Mouse (Mus musculus): ENCODE results near the gene Filip1l. TPM values are rescaled to one million over a fixed set of nuclear protein-coding genes. Genes with fewer than 3 reads are reported as not detected.
"Not testable (repeated sequence)": the region's sequence is repeated elsewhere in the genome, so short reads cannot be mapped to it uniquely, and the experiment has no call there.

The Filip1l gene
- polyA plus RNA-seq, 1 experiment: 35.9 TPM

DNA sequence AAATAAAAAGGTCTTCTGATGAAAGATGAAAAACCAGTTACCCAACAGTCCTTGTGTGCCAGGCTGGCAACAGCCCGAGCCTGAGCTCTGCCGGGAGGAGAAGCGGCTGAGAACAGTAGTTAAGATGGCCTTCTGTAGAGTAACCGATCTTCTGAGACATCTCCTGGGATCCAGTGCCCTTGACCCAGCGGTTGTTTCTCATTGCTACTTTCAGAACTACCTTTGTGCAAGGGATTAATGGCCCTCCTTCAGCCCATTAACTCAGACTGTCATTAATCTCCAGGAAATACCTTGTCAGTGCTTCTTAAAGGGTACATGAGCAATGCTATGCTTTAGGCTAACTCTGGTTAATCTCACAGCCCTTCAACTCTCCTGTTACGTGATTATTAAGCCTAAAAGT lies 13.2 kb downstream of the Filip1l start:
- no peak overlapping the region for H3K4me3 ChIP-seq (ENCODE audit: insufficient read depth, low read length)
- no peak overlapping the region for H3K27ac ChIP-seq (ENCODE audit: insufficient read depth, low read depth, low read length)
- H3K4me1 ChIP-seq (ENCODE audit: control insufficient read depth, insufficient read depth, low read length): no peaks in the 10 kb centered on the region
- TF ChIP-seq POLR2A (IDR thresholded peaks at IDR 0.05; ENCODE audit: borderline replicate concordance, low read depth, low read length) (no peak), CTCF (IDR thresholded peaks at IDR 0.05; ENCODE audit: low read depth, low read length) (no peak)

- Histone ChIP-seq H3K4me3 (ENCODE audit: insufficient read depth, low read length) (no peak overlapping the region), H3K27ac (ENCODE audit: insufficient read depth, low read depth, low read length) (no peak overlapping the region), H3K4me1 (ENCODE audit: control insufficient read depth, insufficient read depth, low read length) (no peaks in the 10 kb centered on the region)
- TF ChIP-seq POLR2A (IDR thresholded peaks at IDR 0.05; ENCODE audit: borderline replicate concordance, low read depth, low read length) (no peak), CTCF (IDR thresholded peaks at IDR 0.05; ENCODE audit: low read depth, low read length) (no peak)
Observed at GRCm38 (mm10) chr16:57366941-57367694, 14.2 kb downstream of the Filip1l start.

- Histone ChIP-seq H3K4me3 (ENCODE audit: insufficient read depth, low read length) (no peak overlapping the region), H3K27ac (ENCODE audit: insufficient read depth, low read depth, low read length) (no peak overlapping the region), H3K4me1 (ENCODE audit: control insufficient read depth, insufficient read depth, low read length) (no peaks in the 10 kb centered on the region)
- TF ChIP-seq POLR2A (IDR thresholded peaks at IDR 0.05; ENCODE audit: borderline replicate concordance, low read depth, low read length): no peak
- no peak for TF ChIP-seq CTCF (IDR thresholded peaks at IDR 0.05; ENCODE audit: low read depth, low read length)
Observed at GRCm38 (mm10) chr16:57369846-57370496, 17.1 kb downstream of the Filip1l start.

- Histone ChIP-seq H3K27ac (ENCODE audit: insufficient read depth, low read depth, low read length) (no peak overlapping the region), H3K4me1 (ENCODE audit: control insufficient read depth, insufficient read depth, low read length) (no peaks in the 10 kb centered on the region), H3K4me3 (ENCODE audit: insufficient read depth, low read length) (no peak overlapping the region)
- no peak for TF ChIP-seq CTCF (IDR thresholded peaks at IDR 0.05; ENCODE audit: low read depth, low read length)
- TF ChIP-seq POLR2A (IDR thresholded peaks at IDR 0.05; ENCODE audit: borderline replicate concordance, low read depth, low read length): no peak
Observed at GRCm38 (mm10) chr16:57372156-57372555, 19.3 kb downstream of the Filip1l start.

GRCm38 (mm10) chr16:57375248-57375837 lies 22.4 kb downstream of the Filip1l start:
- no peak overlapping the region for H3K4me3 ChIP-seq (ENCODE audit: insufficient read depth, low read length)
- TF ChIP-seq CTCF (IDR thresholded peaks at IDR 0.05; ENCODE audit: low read depth, low read length) (no peak), POLR2A (IDR thresholded peaks at IDR 0.05; ENCODE audit: borderline replicate concordance, low read depth, low read length) (no peak)
- H3K4me1 ChIP-seq (ENCODE audit: control insufficient read depth, insufficient read depth, low read length): peaks cover 9% of the 10 kb centered on the region
- no peak overlapping the region for H3K27ac ChIP-seq (ENCODE audit: insufficient read depth, low read depth, low read length)

DNA sequence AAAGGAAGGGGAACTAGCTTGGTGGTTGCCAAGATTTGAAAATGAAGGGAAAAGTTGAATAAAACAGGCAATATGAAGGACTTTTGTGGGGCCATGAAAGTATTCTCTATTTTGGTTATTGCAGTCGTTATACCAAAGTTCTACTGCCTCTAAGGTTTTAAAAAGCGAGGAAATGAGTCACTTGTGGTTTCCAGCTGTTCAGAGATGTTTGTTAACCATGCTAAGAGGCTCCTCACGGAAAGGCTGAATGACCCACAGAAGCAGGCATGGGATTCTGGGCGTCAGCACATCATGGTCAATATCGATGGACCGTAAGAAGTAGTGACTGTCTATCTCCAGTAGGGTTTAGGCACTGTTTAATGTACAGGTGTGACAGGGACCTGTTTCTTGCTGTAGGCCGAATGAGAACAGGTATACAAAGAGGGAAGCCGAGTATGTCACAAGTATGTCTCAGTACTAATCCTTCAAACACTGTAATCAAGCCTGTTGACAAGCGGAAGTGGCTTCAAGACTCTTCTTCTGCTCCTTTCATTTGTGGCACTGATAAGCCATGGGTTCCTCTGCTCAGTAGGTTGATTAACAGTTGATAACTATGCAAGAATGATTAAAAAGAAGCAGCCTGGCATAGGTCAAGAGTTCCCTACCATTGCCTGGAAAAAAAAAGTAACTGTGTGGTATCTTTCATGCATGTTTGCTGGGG lies 25.9 kb downstream of the Filip1l start:
- H3K27ac ChIP-seq (ENCODE audit: insufficient read depth, low read depth, low read length): no peak overlapping the region
- peaks cover 10% of the 10 kb centered on the region for H3K4me1 ChIP-seq (ENCODE audit: control insufficient read depth, insufficient read depth, low read length)
- no peak overlapping the region for H3K4me3 ChIP-seq (ENCODE audit: insufficient read depth, low read length)
- TF ChIP-seq POLR2A (IDR thresholded peaks at IDR 0.05; ENCODE audit: borderline replicate concordance, low read depth, low read length) (no peak), CTCF (IDR thresholded peaks at IDR 0.05; ENCODE audit: low read depth, low read length) (no peak)

- TF ChIP-seq POLR2A (IDR thresholded peaks at IDR 0.05; ENCODE audit: borderline replicate concordance, low read depth, low read length) (no peak), CTCF (IDR thresholded peaks at IDR 0.05; ENCODE audit: low read depth, low read length) (no peak)
- Histone ChIP-seq H3K4me3 (ENCODE audit: insufficient read depth, low read length) (no peak overlapping the region), H3K4me1 (ENCODE audit: control insufficient read depth, insufficient read depth, low read length) (peaks cover 15% of the 10 kb centered on the region), H3K27ac (ENCODE audit: insufficient read depth, low read depth, low read length) (no peak overlapping the region)
Observed at GRCm38 (mm10) chr16:57383266-57383971, 30.5 kb downstream of the Filip1l start.

DNA sequence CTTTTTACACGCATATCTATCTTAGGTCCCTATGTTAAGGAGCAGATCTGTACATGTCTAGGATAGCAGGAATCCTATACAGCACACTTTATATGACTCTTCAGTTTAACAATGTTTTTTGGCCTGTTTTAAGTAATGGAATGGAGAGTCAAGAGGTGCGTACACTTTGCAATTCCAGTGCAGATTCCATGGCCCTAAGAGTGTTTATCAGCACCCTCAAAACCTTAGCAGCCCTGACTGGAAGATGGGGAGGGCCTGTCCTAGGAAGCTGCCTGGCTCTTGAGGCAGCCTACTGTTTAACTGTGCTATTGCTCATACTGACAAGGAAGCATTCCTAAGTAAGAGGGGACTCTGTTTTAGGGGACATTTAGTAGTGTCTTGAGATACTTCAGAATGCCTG lies 31.4 kb downstream of the Filip1l start:
- no peak for TF ChIP-seq CTCF (IDR thresholded peaks at IDR 0.05; ENCODE audit: low read depth, low read length)
- TF ChIP-seq POLR2A (IDR thresholded peaks at IDR 0.05; ENCODE audit: borderline replicate concordance, low read depth, low read length): no peak
- Histone ChIP-seq H3K4me1 (ENCODE audit: control insufficient read depth, insufficient read depth, low read length) (peaks cover 10% of the 10 kb centered on the region), H3K4me3 (ENCODE audit: insufficient read depth, low read length) (no peak overlapping the region), H3K27ac (ENCODE audit: insufficient read depth, low read depth, low read length) (no peak overlapping the region)

GRCm38 (mm10) chr16:57389566-57390251 lies 36.8 kb downstream of the Filip1l start:
- Histone ChIP-seq H3K4me1 (ENCODE audit: control insufficient read depth, insufficient read depth, low read length) (peaks cover 22% of the 10 kb centered on the region), H3K27ac (ENCODE audit: insufficient read depth, low read depth, low read length) (peak overlapping the region; percentile 74), H3K4me3 (ENCODE audit: insufficient read depth, low read length) (no peak overlapping the region)
- TF ChIP-seq POLR2A (IDR thresholded peaks at IDR 0.05; ENCODE audit: borderline replicate concordance, low read depth, low read length) (no peak), CTCF (IDR thresholded peaks at IDR 0.05; ENCODE audit: low read depth, low read length) (no peak)

DNA sequence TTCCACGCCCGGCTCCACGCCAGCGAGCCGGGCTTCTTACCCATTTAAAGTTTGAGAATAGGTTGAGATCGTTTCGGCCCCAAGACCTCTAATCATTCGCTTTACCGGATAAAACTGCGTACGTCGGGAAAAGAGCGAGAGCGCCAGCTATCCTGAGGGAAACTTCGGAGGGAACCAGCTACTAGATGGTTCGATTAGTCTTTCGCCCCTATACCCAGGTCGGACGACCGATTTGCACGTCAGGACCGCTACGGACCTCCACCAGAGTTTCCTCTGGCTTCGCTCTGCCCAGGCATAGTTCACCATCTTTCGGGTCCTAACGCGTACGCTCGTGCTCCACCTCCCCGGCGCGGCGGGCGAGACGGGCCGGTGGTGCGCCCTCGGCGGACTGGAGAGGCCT lies 38.3 kb downstream of the Filip1l start:
- H3K27ac ChIP-seq (ENCODE audit: insufficient read depth, low read depth, low read length); H3K4me3 ChIP-seq (ENCODE audit: insufficient read depth, low read length): not testable (repeated sequence)
- peaks cover 21% of the 10 kb centered on the region for H3K4me1 ChIP-seq (ENCODE audit: control insufficient read depth, insufficient read depth, low read length)
